Mouse (Mus musculus) intestine, embryonic 14.5 days (tissue): ENCODE data around the gene Tln1. TPM values are rescaled to one million over a fixed set of nuclear protein-coding genes. Genes with fewer than 3 reads are reported as not detected.

Experiments
- ATAC-seq: fragments of 200-750 bp; cut with Nextera tagmentation; replicated peaks from 2 replicates; pipeline ENCODE4 v1.8.0; 2017; ENCODE audit warnings: low read depth, moderate number of reproducible peaks, moderate TSS enrichment, moderate library complexity; ENCODE audit not compliant: low FRiP score, low TSS enrichment
- DNase-seq: peaks from one replicate; pipeline ENCODE4 v3.0.0-alpha.2; 2018; ENCODE audit warnings: low spot score
- H3K27ac ChIP-seq: fragments of 300-500 bp; sonication (generic); 2 replicates; pipeline ENCODE4 v1.5.1; 2014; ENCODE audit warnings: low read depth, mild to moderate bottlenecking, control low read depth
- H3K27me3 ChIP-seq: fragments of 300-500 bp; sonication (generic); replicated peaks from 2 replicates; pipeline ENCODE4 v1.6.1; 2014; ENCODE audit warnings: low read length, control low read depth; ENCODE audit not compliant: control insufficient read depth, insufficient read depth
- H3K36me3 ChIP-seq: fragments of 300-500 bp; sonication (generic); 2 replicates; pipeline ENCODE4 v1.6.1; 2014; ENCODE audit warnings: low read length, control low read depth; ENCODE audit not compliant: control insufficient read depth, insufficient read depth
- H3K4me1 ChIP-seq: fragments of 300-500 bp; sonication (generic); replicated peaks from 2 replicates; pipeline ENCODE4 v1.6.1; 2014; ENCODE audit warnings: low read length, control low read depth, mixed read lengths; ENCODE audit not compliant: control insufficient read depth, insufficient read depth
- H3K4me2 ChIP-seq: fragments of 300-500 bp; sonication (generic); 2 replicates; pipeline ENCODE4 v1.6.1; 2014; ENCODE audit warnings: low read length
- H3K4me3 ChIP-seq: fragments of 300-500 bp; sonication (generic); 2 replicates; pipeline ENCODE4 v1.5.1; 2014; ENCODE audit warnings: low read depth, low read length, control low read depth, mixed read lengths
- H3K9ac ChIP-seq: fragments of 300-500 bp; sonication (generic); 2 replicates; pipeline ENCODE4 v1.6.1; 2014; ENCODE audit warnings: mild to moderate bottlenecking, low read length
- H3K9me3 ChIP-seq: fragments of 300-500 bp; sonication (generic); 2 replicates; pipeline ENCODE4 v1.6.1; 2016; ENCODE audit warnings: low read length, control low read depth; ENCODE audit not compliant: control insufficient read depth
- WGBS: fragments of 180-500 bp; shearing (Covaris S2); extraction: QIAGEN DNeasy Blood & Tissue Kit; methylation state at CpG from one replicate; pipeline ENCODE4 v1.1.7; 2014; 5-methylcytosine and 5-hydroxymethylcytosine counted together
- polyA plus RNA-seq: library from polyadenylated mRNA; unstranded; fragments of >200 nt; fragmentation: Nextera tagmentation; extraction: Ambion mirVana; gene quantifications from 2 replicates; pipeline ENCODE4 v1.2.1, GENCODE M21; 2014

Gene Tln1
- polyA plus RNA-seq, 1 experiment from 2014 or later, result 69.8 TPM

DNA sequence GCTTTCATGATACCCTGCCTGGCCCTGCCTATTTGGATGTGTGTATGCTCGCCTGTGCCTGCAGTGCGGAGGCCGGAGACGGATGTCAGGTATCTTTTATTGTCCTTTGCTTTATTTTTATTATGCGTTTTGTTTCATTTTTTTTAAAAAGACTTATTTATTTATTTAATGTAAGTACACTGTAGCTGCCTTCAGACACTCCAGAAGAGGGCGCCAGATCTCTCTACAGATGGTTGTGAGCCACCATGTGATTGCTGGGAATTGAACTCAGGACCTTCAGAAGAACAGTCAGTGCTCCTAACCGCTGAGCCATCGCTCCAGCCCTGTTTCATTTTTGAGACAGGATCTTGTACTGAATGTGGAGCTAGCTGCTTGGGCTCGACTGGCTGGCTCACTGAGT, 34.0 kb downstream of the Tln1 start:
- Histone ChIP-seq H3K4me3 (no peak overlapping the region), H3K27ac (no peak overlapping the region), H3K9ac (no peak overlapping the region), H3K9me3 (no peaks in the 10 kb centered on the region), H3K4me2 (no peak overlapping the region), H3K4me1 (0 out of 2 replicates have a peak, but pooled peaks cover 7% of the 10 kb centered on the region), H3K36me3 (peaks cover 27% of the 10 kb centered on the region), H3K27me3 (no peaks in the 10 kb centered on the region)
- DNase-seq (no peak), ATAC-seq (no peak)
- WGBS, result 83% methylated on average over 9 of the region's 9 CpGs

DNA sequence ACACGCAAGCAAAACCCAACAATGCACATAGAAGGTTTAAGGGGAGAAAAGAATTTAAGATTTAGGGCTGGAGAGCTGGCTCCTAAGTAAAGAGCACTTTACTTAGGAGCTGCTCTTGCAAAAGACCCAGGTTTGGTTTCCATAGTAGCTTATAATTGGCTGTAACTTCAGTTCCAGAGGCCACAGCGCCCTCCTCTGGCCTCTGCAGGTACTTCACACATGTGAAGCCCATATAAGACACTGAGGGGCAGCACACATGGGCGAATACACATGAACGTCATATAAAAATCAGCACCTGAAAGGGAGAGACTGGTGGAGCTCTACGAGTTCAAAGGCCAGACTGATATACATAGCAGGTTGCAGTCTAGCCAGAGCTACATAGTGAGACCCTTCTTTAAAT, 34.6 kb downstream of the Tln1 start:
- Histone ChIP-seq H3K4me1 (0 out of 2 replicates have a peak, but pooled peaks cover 7% of the 10 kb centered on the region), H3K27ac (no peak overlapping the region), H3K4me3 (no peak overlapping the region), H3K9ac (no peak overlapping the region), H3K36me3 (peaks cover 21% of the 10 kb centered on the region), H3K9me3 (no peaks in the 10 kb centered on the region), H3K4me2 (no peak overlapping the region), H3K27me3 (no peaks in the 10 kb centered on the region)
- no peak for DNase-seq
- WGBS, result 68% methylated on average over 5 of the region's 5 CpGs
- ATAC-seq, result no peak

DNA sequence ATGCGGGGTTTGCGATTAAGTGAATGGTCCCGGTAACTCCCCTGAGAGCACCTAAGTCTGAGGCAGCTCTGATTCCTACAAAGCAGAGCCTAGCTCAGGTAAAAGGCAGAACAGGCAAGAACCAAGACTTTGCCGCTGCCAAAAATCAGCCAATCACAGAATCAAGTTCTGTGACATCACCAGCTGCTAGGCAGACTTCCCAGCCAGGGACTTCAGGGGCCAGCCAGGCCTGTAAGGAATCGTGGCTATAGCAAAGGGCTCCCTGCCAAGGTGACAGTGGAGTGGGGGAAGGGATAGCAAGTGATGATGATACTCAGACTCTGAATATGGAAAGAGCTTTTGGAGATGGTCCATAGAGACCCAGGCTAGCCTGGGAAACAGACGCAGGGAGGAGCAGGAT, 42.5 kb downstream of the Tln1 start:
- Histone ChIP-seq H3K4me3 (peak overlapping the region; percentile 1), H3K27me3 (no peaks in the 10 kb centered on the region), H3K27ac (no peak overlapping the region), H3K36me3 (peaks cover 33% of the 10 kb centered on the region), H3K4me1 (peaks cover 23% of the 10 kb centered on the region), H3K4me2 (peak overlapping the region; percentile 71), H3K9me3 (no peaks in the 10 kb centered on the region), H3K9ac (no peak overlapping the region)
- peak; percentile 100 for DNase-seq
- peak; percentile 29; the same call in 1 of the 2 replicates for ATAC-seq
- WGBS, result 12% methylated on average over 6 of the region's 6 CpGs

DNA sequence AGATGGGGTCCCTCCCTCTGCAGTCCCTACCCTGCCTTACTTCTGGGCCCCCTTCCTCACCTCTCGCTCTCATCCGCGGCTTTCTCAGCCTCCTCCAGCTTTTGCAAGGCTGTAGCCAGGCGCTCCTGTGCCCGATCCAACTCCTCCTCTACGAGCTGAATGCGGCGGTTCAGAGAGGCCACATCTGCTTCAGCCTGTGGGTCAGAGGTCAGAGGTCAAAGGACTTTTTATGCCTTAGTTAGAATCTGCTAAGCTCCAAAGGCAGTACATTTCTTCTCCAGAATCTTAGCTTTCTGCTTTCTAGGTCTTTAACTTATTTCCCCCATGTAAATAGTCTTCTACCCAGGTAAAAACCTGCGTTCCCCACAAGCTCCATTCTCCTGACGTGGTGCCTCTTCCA, 42.9 kb downstream of the Tln1 start:
- Histone ChIP-seq H3K36me3 (peaks cover 33% of the 10 kb centered on the region), H3K27ac (no peak overlapping the region), H3K4me1 (peaks cover 23% of the 10 kb centered on the region), H3K9me3 (no peaks in the 10 kb centered on the region), H3K4me3 (peak overlapping the region; percentile 1; the same call in 1 of the 2 replicates), H3K27me3 (no peaks in the 10 kb centered on the region), H3K4me2 (peak overlapping the region; percentile 71), H3K9ac (no peak overlapping the region)
- ATAC-seq (no peak), DNase-seq (no peak)
- 31% methylated on average over 10 of the region's 10 CpGs for WGBS

DNA sequence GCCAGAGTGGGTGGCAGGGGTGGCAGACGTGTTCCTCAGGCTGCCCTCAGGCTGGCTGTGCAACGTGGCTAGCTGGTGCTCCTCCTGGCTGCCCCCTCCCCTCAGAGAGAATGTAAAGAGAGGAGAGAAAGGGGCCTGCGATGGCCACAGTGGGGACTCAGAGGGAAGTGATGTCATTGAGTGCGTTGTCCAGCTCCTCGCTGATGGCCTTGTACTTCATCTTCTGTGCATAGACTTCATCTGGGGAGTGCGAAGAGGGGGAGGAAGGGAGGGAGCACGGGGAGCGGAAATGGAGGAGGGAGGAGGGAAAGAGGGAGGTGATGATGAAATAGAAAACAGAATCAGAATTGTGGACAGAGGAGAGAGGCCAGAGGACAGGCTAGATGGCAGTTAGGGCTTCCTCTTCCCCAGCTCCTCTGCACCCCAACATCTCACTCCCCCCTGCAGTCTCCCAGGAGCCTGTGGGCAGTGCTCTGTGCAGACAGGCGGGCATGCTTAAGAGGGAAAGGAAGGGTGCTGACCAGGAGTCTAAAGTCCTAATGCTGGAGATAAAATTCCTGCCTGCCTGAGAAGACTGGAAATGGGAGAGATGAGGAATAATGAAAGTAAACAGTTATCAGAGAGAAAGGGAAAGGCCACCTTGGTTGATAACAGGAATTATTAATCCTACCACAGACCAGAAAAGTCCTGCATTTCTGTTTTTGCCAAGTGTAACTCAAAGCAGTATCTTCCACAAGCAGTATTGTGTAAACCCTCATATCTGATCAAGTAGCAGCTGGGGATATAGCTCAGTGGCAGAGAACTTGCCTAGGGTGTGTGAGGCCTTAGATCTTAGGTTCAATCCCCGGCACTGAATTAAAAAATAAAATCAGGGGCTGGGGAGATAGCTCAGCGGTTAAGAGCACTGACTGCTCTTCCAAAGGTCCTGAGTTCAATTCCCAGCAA, 46.5 kb downstream of the Tln1 start:
- ATAC-seq (no peak), DNase-seq (no peak)
- no peak overlapping the region for H3K27ac ChIP-seq
- H3K36me3 ChIP-seq, result peaks cover 33% of the 10 kb centered on the region
- no peak overlapping the region for H3K4me3 ChIP-seq
- 68% methylated on average over 11 of the region's 11 CpGs for WGBS
- peaks cover 8% of the 10 kb centered on the region for H3K4me1 ChIP-seq
- no peaks in the 10 kb centered on the region for H3K27me3 ChIP-seq
- no peak overlapping the region for H3K9ac ChIP-seq
- H3K4me2 ChIP-seq, result no peak overlapping the region
- no peaks in the 10 kb centered on the region for H3K9me3 ChIP-seq

DNA sequence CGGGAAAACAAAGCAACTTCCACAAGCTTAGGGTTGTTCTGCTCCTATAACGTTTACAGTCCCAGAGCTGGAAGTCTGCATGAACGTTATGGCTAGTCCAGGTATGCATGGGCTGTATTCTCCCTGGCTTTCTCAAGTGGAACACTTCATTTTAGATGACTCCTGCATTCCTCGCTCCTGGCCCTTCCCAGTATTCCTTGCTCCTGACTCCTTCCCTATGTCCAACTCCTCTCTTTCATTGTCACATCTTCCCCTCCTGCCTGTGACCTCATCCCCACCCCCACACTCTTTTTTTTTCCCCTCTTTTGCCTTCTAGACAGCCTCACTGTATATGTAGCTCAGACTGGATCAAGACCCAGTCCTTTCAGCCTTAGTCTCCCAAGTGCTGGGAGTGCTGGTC, 48.7 kb downstream of the Tln1 start:
- no peak overlapping the region for H3K27ac ChIP-seq
- ATAC-seq, result no peak
- 67% methylated on average over 4 of the region's 4 CpGs for WGBS

DNA sequence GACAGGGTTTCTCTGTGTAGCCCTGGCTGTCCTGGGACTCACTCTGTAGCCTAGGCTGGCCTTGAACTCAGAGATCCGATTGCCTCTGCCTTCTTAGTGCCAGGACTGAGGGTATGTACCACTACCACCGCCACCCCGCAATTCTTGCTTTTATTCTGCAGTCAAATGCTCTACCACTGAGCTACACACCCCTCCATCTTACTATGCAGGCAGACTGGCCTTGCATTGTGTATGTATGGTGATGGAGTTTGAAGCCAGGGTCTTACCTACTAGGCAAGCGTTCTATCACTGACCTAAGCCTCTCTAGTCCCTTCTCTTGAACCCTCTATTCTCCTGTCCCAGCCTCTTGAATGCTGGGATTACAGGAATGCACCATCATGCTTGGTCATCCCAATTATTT, 49.2 kb downstream of the Tln1 start:
- Histone ChIP-seq H3K36me3 (peaks cover 27% of the 10 kb centered on the region), H3K4me1 (peaks cover 6% of the 10 kb centered on the region; the same call in 1 of the 2 replicates), H3K27me3 (no peaks in the 10 kb centered on the region), H3K4me2 (no peak overlapping the region), H3K9ac (no peak overlapping the region), H3K4me3 (no peak overlapping the region), H3K27ac (no peak overlapping the region), H3K9me3 (no peaks in the 10 kb centered on the region)
- DNase-seq (no peak), ATAC-seq (no peak)
- 88% methylated on average over 4 of the region's 4 CpGs for WGBS

More for the DNA sequence above, 48.7 kb downstream of the Tln1 start:
- Histone ChIP-seq H3K9ac (no peak overlapping the region), H3K4me1 (peaks cover 5% of the 10 kb centered on the region; the same call in 1 of the 2 replicates), H3K4me3 (no peak overlapping the region), H3K9me3 (no peaks in the 10 kb centered on the region), H3K27me3 (no peaks in the 10 kb centered on the region), H3K4me2 (no peak overlapping the region), H3K36me3 (peaks cover 28% of the 10 kb centered on the region)
- DNase-seq, result no peak

DNA sequence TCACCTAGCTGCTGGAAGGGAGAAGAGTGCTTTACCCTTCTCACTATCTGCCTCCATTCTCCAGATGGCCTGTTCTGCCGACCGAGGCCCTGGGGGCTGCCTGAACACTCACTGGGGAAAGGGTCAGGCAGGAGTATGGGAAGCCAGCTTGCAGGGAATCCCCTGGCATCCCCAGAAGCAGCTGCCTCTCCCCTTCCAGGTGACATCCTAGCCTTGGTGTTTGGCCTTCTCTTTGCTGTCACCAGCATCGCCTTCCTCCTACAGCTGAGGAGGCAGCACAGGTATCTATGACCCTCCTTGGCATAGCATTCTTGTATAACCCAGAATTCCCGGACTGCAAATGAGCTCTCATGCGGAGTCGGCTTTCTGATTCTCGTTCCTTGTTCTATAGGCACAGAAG, 49.8 kb downstream of the Tln1 start:
- ATAC-seq (no peak), DNase-seq (no peak)
- 64% methylated on average over 7 of the region's 7 CpGs for WGBS
- H3K9me3 ChIP-seq, result no peaks in the 10 kb centered on the region
- H3K27me3 ChIP-seq, result no peaks in the 10 kb centered on the region
- peaks cover 12% of the 10 kb centered on the region; the same call in 1 of the 2 replicates for H3K4me1 ChIP-seq
- no peak overlapping the region for H3K4me2 ChIP-seq
- H3K9ac ChIP-seq, result no peak overlapping the region
- H3K27ac ChIP-seq, result no peak overlapping the region
- no peak overlapping the region for H3K4me3 ChIP-seq
- peaks cover 20% of the 10 kb centered on the region for H3K36me3 ChIP-seq
